Mouse (Mus musculus) kidney, adult 10 weeks (tissue): Measurements from ENCODE around the gene Surf1. TPM values are rescaled to one million over a fixed set of nuclear protein-coding genes. Genes with fewer than 3 reads are reported as not detected.

Experiments
- polyA plus RNA-seq: library from polyadenylated mRNA; stranded (reverse); fragments of 350-450 nt; fragmentation: Illumina TruSeq; extraction: RNeasy Lipid Tissue Mini Kit (QIAGEN cat#74804); gene quantifications from one replicate; pipeline ENCODE4 v1.2.3, GENCODE M21; 2014; ENCODE audit warnings: low read depth, low replicate concordance

Gene Surf1
- 45.8 TPM for polyA plus RNA-seq

DNA sequence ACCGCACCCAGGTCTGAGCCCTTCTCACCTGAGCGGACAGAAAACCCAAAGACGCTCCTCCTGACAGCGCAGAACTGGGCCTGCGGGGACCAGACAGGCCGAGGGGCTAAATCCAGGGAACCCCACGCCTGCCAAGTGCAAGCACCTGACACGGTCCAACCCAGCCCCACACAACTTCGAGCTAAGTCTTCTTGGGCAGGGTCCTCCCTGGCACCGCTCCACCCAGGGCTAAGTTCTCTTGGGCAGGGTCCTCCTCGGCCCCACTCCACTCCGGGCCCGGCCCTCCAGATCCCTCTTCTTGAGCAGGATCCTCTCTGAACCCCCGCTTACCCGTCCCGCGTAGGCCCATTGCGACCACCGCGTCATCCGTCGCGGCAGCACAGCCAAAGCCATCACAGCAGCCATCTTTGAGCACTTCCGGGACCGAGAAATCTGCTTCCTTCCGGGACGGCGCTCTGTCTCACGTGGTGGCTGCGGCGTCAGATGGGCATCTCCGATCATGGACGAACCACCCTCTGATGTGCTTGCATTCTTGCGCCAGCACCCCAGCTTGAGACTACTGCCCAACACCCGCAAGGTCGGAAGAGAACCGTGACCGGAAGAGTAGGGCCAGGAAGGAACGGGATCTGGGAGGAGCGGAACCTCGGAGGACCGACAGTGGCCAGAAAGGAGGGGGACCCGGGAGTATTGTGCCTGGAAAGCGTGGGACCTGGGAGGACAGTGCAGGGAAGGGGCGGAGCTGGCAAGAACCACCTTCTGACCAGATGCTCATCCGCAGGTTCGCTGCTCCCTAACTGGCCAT is at the start of gene Surf1, which contains the start of gene Surf2:
TSS of gene Surf1 (minus strand) at position 604 of the 802 bp plus-strand sequence.
TSS of gene Surf2 (plus strand) at position 441 of the 802 bp plus-strand sequence.

DNA sequence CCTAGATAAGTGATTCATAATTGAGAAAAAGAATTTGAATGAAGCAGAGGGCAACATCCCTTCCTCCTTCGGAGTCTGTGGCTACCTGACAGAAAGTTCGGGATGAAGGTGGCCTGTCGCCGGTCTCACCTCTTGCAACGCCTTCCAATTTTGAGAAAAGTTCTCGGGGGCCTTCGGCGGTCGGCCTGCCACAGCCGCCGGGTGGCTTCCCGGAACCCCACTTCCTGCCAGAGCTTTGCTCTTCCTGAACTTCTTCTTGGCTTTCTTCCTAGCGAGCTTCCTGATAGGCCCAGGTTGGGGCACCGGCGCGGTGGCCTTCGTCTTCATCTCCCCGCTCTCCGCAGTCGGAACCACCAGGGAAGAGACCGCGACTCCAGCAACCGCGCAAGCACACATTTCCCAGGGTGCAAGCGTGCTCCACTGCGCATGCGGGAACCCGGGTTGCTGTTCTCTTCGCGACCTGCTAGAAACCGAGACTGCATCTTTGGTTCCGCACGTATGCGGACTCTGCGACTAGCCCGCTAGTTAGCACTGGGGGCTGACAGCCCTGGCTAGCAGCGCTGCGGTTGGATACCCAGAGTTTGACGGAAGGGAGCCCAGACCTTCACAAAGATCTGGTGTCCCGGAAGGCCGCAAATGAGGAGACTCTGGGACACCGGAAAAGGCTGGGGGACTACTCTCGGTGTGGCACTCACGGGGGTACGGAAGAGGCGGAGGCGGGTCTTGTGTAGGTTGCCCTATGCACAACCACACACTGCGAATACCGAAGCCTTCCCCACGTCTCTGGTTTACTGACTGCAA is 47.8 kb upstream of the Surf1 start, which contains the start of gene Rexo4:
TSS of gene Rexo4 (minus strand) at position 464 of the 801 bp plus-strand sequence.

DNA sequence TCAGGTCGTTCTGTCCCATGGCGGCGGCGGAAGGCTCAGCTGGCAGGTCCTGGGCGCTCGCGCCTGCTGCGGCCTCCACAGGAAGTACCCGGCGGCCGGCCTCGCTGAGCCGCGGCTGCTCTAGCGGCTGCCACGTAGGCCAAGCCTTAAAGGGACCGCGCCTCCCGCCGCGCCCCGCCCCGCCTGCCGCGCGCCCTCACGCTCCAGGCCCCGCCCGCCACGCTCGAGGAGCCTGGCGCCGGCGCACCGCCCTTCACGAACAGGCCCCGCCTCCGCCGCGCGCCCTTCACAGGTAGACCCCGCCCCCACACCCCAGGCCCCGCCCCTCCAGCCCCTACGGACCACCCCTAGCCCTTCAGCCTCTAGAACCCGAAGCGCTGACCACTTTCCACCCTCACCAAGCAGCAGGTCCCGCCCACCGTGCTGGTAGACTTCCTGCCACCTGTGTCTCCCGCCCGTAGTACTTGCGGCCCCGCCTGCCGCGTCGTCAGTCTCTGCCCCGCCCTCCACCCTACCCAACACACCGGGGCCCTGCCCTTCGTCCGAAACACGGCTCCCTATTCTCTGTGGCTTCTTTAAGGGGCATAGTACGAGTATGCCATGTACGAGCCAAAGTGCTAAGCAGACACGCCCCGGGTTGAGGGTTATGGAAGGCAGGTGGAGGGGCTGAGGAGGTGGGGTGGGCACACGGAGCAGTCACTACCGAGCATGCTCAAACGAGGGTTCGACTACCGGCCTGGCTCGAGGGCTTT is 17.1 kb upstream of the Surf1 start, which contains the start of the genes Surf4 and Stkld1:
TSS of gene Surf4 (minus strand) at position 625 of the 752 bp plus-strand sequence.
TSS of gene Stkld1 (plus strand) at position 744 of the 752 bp plus-strand sequence.

DNA sequence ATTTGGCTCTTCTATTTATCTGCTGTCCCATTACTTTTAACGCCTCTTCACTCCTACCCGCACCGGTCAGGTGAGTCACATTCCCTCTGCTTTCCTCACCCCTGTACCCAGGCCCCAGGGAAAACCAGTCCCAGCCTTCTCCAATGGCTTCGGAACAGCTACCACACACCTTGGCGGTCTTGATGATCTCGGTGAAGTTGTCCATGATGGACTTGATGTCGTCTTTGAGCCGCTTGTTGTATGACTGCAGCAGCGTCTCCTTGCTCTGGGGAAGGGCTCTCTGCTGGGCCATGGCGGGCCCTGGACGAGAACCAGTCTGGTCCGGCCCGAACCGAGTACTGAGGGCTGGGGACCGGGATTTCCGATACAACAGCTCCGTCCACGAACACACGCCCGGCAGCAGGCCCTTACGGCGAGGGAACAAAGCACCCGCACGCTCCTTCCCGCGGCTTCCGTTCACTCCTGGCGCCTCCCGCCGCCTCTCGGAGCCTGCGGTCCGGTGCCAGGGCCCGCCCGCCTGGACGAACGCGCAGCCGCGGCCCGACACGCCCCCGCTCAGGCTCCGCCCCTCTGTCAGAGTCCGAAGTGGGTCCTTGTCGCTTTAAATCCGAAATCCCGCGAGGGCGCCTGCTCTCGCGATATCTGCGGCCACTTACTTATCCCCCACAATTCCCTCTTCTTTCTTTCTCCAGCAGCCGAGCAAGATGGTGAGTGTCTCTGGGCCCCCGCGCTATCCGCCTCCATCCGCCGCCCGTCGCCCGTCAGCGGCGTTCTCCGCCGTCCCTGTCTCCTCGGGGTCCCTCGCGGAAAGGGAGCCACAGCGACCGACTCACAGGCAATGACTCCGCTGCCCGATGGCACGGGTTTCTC is 6.0 kb downstream of the Surf1 start, which contains the start of the genes Med22 and Rpl7a:
TSS of gene Med22 (minus strand) at position 554 of the 870 bp plus-strand sequence.
TSS of gene Rpl7a (plus strand) at position 641 of the 870 bp plus-strand sequence.

DNA sequence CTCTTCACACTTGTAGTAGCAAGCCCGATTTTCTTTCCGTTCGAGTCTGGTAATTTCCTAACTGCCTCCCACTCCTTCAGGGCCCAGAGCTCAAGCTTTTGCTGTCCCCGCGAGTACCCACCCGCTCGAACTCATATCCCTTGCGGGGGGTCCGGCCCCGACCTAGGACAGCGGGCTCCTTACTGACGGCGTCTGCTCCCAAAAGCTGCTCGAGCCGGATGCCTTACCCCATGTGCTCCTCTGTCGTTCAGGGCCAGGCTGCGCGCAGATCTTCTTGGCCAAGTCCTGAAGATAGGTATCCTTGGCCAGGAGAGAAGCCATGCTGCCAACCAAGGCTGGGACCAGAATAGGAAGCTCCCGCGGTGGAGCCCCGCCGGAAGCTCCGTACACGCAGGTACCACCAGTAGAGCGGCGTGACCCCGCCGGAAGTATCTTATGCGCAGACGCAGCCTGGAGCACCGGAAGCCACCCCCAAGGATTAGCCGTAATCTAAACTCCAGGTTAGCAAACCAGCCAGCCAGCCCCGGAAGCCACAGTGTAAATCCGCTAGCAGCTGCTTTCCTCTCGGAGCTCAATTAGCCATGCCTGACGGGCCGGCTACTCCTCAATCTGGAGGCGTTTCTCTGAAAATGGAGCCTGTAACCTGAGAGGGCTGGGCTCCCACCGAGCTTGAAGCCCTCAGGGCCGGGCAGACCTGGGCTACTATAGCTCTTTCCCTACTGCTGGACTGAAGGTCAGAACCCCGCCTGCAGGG is 13.7 kb downstream of the Surf1 start, which contains the start of gene Surf6:
TSS of gene Surf6 (minus strand) at position 413 of the 754 bp plus-strand sequence.

DNA sequence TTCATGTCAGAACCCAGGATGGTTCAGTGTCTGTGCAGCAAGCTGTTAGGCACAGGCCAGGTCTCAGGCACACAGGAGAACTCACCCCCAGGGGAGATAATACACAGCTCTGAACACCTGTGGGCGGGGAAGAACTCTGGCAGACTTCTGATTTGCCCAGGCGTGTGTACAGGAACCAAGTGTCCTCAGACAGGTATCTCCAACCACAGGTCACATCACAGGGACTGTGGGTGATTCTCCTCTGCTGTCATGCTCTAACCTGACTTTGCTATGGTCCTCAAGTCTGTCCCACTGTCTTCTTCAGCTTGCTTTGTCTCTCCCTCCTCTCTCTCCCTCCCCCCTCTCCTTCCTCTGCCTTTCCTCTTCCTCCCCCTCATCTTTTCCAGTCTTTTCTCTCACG is 51.5 kb downstream of the Surf1 start, which contains the start of gene Abo:
TSS of gene Abo (minus strand) at position 101 of the 400 bp plus-strand sequence.

Other genes starting within 250 kb of the Surf1 start
- not detected for gene Lcn4, start 245.2 kb downstream of the Surf1 start, polyA plus RNA-seq
- gene Abo, start 51.6 kb downstream of the Surf1 start, polyA plus RNA-seq, result not detected
- gene Surf6, start 13.7 kb downstream of the Surf1 start, polyA plus RNA-seq, result 8.7 TPM
- 11.5 TPM for gene Med22, start 5.9 kb downstream of the Surf1 start, polyA plus RNA-seq
- 37.5 TPM for gene Rpl7a, start 5.8 kb downstream of the Surf1 start, polyA plus RNA-seq
- 10.0 TPM for gene Surf2, start 163 bp downstream of the Surf1 start, polyA plus RNA-seq
- 62.1 TPM for gene Surf4, start 17.4 kb upstream of the Surf1 start, polyA plus RNA-seq
- not detected for gene Stkld1, start 17.5 kb upstream of the Surf1 start, polyA plus RNA-seq
- 32.3 TPM for gene Rexo4, start 47.9 kb upstream of the Surf1 start, polyA plus RNA-seq
- gene Adamts13, start 56.9 kb upstream of the Surf1 start, polyA plus RNA-seq, result not detected
- 17.4 TPM for gene Cacfd1, start 93.4 kb upstream of the Surf1 start, polyA plus RNA-seq
- gene Slc2a6, start 111.5 kb upstream of the Surf1 start, polyA plus RNA-seq, result not detected
- gene Mymk, start 155.6 kb upstream of the Surf1 start, polyA plus RNA-seq, result not detected
- 0.44 TPM for gene Adamtsl2, start 162.8 kb upstream of the Surf1 start, polyA plus RNA-seq
- gene Fam163b, start 226.0 kb upstream of the Surf1 start, polyA plus RNA-seq, result not detected
- not detected for gene Dbh, start 248.7 kb upstream of the Surf1 start, polyA plus RNA-seq